Mouse (Mus musculus) adrenal gland, postnatal 10 days (tissue): ENCODE measurements around the gene Ssbp3. TPM values are rescaled to one million over a fixed set of nuclear protein-coding genes. Genes with fewer than 3 reads are reported as not detected.

Experiments
- DNase-seq: peaks from one replicate; pipeline ENCODE4 v3.0.0; 2021; ENCODE audit warnings: mixed read lengths
- long read RNA-seq, 2 experiments: library from polyadenylated mRNA; stranded (forward); transcript quantifications; one replicate each; pipeline ENCODE4 v2.0.0; 2021
- total RNA-seq, 2 experiments: library from RNA; stranded (reverse); gene quantifications; 2 replicates each; pipeline ENCODE4 v1.2.3; 2021

Gene Ssbp3
- 10 to 100 TPM; 50.8 to 69.0 TPM for total RNA-seq
- long read RNA-seq, experiment 1, transcript Ssbp3-202 (17 exons, 1,924 nt) = major isoform, 40 of 65 reads
- long read RNA-seq, experiment 1, partial matches to known transcripts = 14 of 65 reads
- long read RNA-seq, experiment 1, other reads (novel, unspliced or antisense) = 9 of 65 reads
- long read RNA-seq, experiment 2, transcript Ssbp3-202 (17 exons, 1,924 nt) = major isoform, 18 of 32 reads
- long read RNA-seq, experiment 2, partial matches to known transcripts = 2 of 32 reads
- long read RNA-seq, experiment 2, other reads (novel, unspliced or antisense) = 11 of 32 reads

DNA sequence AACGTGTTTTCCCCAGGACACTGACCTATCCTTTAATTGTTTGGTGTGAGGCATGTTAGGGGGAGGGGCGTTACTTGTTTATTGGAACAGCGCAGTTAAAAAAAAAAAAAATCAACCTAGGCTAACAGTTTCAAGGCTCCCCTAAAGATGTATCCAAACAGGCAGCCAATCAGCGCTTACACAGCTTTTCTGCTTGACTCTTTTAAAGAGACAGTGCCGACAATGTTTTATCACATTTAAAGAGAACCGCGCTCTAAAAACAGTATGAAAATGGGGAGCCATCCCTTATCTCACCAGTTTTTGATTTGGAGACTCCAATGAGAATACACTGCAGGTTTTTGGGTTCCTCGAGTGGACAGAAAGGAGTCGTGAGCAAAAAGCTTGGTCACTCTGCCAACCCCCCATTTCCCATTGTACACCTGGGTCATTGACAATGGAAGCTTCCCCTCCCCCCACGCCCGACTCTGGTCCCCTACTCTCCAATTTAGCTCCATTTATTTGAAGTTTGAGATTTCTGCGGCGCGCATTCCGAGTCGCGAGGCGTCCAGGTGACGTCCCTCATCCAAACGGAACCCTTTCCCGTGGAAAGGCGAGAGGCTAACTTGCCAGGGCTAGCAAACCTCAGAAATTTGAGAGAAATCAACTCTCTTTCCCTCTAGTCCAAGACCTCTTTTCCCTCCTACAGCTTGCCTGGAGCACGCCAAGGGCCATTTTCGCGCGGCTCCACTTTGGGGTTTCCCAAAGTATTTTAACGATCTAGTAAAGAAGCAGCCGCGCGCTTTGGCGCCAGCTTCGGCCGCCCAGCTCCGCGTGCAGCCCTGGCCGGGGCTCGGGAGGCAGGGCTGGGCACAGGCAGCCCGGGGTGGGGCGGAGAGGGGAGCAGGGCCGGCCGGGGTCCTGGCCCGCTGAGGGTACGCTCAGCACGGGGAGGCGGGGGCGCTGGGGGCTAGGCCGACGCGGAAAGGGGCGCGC lies at the start of gene Ssbp3:
Gene Ssbp3 (plus strand): TSS at position 501 of the 972 bp plus-strand sequence.
- peak; percentile 80 for DNase-seq

DNA sequence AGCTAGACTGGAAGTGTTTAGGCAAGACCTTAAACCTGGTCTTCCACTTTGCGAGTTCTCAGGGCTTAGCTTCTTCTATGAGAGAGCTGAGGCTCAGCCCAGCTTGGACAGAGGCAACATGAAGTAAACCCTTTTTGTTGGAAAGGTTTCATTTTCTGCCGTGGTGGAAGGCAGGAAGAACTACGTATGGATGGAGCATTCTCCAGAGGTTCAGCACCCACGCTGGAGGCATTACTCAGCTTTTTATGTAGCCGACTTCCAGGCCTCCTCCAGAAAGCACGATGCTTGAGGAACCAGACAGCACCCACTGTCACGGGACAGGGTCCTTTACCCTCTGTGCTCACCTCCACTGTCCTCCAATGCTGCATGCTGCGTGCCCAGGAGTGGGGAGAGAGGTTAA lies 48.6 kb upstream of the Ssbp3 start:
- no peak for DNase-seq

DNA sequence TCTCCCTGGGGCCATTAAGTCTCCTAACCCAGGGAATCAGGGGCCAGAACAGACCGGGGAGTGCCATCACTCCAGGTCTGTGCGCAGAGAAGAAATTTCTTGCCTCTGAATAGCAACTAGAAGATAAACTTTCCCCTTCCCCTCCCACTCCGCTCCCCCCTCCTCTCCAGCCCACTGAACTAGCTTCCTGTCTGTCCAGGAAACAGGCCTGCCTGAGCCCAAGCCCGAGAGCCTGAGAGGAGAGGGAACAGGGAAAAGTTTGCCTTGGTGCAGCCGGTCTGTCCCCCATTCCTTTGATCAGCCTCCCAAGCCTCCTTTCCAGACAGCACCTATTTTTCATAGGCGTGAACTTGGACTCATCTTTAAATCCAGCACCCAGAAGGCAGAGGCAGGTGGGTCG lies 48.2 kb upstream of the Ssbp3 start:
- DNase-seq = no peak

DNA sequence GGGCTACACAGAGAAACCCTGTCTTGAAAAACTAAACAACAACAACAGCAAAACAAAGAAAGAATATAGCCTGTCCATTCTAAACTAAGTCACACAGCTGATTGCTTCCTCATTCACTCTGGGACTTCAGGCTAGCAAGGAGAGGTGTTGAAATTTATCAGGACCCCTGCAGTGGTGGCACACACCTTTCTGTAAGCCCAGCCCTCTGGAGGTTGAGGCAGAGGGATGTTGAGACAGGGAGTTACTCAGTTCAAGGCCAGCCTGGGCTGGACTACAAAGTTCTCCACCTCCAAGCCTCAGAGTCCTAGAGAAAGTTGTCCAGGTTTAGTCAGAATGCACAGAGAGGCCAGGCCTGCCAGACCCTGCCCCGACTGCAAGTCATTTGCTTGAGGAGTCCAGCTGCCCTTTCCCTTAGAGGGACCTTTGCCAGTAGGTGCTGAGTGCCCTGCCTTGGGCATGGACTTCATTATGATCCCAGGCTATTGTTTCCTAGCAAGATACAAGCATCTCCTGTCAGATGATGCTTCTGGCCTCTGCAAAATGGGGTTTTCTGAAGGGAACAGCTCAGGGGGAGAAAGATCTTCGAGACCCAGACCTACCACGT lies 47.6 kb upstream of the Ssbp3 start:
- no peak for DNase-seq

DNA sequence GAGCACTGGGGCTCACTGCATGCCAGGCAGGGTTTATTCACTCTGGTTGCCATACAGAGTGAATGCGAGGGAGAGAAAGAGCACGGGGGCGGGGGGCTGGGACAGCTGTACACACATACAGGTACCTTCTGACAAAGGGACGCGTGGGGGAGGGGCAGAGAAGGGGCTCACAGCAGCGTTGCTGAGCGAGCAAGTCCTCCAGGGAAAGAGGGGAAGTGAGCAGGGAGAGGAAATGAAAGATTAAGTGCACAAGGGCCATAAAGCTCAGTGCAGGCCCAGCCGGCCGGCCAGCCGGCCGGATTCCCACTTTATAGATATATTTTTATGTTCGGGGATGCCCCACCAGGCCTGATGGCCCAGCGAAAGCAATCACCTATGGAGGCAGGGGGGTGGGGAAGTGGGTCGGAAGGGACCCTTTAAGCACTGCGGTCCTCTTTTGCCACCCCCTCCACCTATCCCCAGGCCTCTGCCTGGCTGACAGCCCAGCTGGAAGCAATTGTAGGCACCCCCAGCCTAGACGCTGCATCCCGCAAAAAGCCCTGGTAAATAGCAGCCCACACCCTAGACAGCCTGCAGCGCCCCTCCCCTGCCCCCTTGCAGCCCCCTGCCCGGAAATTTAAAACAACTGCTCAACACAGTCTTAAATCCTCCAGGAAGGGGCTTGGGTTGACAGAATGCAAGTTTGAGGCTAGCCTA lies 44.9 kb upstream of the Ssbp3 start:
- DNase-seq = no peak

DNA sequence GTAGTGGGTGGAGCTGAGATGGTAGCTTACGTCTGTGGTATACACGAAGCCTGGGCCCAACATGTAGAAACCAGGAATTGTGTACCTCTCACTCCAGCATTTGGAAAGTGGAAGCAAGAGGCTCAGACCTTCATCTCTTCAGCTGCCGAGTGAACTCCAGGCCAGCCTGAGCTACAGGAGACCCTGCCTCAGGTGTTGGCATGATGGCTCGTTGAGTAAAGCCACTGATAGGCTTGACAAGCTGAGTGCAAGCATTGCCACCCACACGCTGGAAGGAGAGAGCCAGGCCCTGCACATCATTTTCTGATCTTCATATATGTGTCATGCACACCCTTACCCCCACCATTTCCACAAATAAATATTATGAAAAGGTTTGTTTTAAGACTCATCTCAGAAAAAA lies 44.1 kb upstream of the Ssbp3 start:
- DNase-seq = no peak

DNA sequence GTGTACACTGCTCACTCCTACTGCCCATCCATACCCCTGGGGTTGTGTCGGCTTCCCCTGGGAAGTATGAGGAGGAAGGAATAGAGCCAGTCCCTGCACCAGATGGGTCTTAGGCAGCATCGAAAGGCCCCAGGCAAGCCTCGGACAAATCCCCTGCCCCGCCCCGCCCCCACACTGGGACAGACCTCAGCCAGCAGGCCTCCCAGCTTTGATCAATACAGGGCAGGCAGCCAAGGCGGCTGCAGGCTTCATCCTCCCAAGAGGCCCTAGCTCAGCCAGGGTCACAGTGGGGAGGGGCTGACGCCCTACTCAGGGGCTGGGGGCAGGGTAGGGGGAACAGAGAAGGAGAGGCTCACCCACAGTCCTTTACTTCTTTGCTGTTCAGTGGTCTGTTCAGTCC lies 43.7 kb upstream of the Ssbp3 start:
- peak; percentile 80 for DNase-seq

DNA sequence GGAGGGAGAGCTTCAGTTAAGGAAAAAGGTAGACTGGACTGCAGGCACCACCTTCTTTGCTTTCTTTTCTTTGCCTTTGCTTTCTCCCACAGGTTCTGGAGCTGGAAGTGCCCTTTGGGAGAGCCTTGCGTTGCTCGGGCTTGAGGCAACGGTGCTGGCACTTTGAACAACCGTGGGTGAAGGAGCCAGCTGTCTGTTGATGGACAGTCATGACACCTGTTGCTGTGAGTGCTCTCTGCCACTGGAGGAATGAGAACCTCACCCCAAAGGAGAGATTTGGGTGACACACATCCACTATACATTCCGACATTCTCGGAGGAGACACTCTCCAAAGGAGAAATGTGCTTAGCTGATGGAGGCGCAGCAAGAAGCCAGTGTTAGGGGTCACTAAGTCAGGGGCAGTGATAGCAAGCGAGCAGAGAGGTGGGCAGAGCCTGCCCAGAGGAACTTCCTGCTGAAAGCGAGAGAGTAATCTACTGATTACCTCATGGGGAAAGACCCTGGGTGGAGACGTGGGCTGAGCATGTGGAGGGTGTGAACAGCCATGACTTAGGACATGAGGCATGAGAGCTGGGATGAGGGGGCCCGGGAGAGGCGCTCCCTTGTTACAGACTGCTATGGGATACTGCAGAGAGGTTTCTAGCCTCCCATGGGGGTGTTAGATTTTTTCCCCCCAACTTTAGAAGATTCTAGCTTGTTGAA lies 41.6 kb upstream of the Ssbp3 start:
- DNase-seq = no peak

DNA sequence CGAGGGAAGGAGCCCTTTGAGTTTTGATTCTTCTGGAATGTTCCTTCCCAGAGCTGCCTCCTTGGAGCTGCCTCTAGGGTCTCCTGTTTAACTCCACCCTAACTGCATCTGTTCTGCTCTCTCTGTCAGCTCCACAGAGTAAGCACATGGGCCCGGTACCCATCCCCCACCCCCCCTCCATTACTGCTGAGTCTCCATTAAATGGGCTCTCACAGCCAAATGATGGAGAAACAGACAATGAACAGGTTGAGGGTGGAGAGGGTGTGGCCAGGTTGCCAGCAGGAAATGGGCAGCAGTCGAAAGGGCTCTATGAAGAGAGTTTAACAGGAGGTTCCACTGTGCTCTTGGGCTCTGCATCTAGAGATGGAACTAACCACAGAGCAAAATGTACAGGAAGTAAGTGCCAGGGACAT lies 41.0 kb upstream of the Ssbp3 start:
- DNase-seq = no peak

DNA sequence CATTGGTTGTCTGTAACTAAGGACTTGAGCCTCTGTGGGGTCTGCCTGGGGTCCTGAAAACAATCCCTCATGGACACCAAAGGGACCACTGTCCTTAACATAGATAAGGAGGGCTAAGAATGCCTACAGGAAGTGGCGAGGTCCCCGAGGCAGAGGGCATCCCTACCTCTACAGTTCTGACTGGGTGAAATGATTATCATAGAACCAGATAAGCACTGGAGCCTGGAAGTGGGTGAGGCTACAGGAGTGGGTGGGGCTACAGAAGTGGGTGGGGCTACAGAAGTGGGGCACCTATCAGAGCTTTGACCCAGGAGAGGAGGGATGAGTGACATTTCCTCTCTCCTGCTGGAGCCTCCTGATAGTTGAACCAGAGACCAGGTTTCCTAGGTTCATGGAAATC lies 39.9 kb upstream of the Ssbp3 start:
- no peak for DNase-seq

DNA sequence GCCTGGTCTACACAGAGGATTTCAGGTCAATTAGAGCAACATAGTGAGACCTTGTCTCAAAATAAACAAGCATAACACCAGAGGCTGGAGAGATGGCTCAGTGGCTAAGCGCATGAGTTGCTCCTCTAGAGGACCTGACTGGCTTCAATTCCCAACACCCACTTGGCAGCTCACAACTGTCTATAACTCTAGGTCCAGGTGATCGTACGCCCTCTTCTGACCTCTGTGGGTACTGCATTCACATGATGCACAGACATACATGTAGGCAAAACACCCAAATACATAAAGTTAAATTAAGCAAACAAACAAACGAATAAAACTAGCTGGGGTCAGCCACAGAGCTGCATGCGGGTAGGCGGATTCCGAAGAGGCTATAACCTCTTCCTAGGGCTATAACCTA lies 36.0 kb upstream of the Ssbp3 start:
- no peak for DNase-seq

DNA sequence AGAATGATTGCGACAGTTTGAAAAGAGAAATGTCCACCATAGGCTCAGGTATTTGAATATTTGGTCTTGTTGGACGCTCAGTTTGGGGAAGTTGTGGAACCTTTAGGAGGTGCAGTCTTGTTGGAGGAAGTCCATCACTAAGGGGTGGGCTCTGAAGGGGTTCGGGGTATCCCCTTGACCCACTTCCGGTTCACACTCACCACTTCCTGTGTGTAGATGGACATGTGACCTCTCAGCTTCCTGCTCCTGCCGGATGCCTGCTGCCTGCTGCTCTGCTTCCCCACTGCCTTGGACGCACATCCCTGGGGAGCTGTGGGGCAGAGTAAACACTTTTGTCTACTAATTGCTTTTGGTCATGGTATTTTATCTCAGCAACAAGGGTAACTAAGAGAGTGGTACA lies 29.4 kb upstream of the Ssbp3 start:
- DNase-seq = no peak

DNA sequence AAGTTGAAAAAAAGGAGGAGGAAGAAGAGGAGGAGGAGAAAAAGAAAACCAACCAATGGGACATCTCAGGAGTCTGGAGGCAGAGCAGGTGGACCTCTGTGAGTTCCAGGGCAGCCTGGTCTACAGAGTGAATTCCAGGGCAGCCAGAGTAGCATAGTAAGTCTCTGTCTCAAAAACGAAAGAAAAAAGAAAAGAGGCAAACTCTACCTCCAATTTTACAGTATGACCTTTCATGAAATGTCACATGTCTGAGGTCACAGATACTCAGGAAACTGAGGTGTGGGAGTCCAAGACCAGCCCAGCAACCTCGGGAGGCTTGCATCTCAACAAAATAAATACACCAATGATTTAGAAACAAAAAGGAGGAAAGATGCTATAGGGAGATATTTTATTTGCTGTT lies 27.4 kb upstream of the Ssbp3 start:
- DNase-seq = no peak

DNA sequence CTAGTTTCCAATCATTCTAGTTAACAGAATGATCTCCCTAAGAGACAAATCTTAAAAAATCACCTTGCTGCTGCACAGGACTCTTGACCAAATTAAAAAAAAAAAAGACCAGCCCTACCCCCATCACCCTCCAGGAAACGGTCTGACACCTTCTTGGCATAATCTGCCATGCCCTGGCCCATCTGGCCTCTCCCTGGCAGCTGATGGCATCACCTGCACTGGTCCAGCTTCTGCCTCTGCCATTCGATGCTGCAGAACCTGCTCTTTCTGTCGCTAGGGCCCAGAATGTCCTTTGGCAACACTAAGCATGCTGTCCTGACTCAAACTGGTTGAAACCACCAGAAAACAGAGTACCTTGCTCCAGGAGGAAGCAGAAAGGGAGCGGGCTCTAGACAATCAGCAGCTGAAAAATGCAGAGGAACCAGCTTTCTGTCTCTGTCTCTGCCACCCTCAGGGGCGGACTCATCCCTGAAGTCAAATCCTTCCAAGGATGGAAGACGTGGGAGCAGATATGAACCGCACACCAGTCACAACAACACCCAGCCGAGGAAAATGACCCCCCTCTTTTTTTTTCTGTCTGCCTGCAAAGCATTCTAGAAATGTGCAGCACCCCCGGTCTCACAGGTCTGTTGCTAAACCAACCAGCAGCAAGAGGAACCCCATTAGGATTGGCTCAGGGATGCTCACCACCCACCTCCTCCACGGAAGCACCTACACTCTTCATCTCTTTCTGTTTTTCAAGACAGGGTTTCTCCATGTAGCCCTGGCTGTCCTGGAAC lies 24.0 kb upstream of the Ssbp3 start:
- no peak for DNase-seq

DNA sequence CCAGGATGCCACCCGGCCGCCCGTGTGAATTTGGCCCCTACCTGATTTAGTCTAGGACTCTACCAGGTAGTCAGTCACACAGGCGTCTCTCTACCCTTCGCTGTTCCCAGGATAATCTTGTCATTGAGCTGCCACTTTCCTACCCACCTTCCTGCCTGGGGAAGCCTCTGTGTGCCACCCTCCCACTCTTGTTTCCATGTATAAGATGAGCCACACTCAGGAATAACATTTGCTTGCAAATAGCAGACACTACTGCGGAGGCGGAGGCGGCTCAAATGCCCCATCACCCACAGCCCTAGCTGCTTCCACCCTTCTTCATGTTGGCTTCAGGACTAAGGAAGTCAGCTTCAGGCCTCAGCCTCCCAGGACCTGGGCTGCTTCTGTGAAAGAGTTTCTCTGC lies 14.4 kb upstream of the Ssbp3 start:
- DNase-seq = no peak

DNA sequence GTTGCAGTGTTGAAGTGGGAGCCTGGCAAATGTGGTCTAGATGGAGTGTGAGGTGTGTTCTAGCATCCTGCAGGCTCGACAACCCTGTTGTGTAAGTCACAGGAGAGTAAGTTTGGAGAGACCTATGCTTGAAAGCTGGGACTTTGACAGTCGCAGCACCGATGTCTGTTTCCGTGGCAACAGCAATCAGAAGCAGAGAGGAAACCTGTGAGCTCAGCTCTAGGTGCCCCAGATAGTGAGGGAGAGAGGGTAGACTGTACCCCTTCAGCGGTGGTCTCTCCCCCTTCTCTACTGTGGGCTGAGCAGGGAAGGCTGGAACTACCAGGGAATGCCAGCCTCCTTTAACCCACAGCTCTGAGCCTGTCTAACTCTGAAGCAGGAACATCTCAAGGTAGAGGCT lies 11.6 kb upstream of the Ssbp3 start:
- no peak for DNase-seq

DNA sequence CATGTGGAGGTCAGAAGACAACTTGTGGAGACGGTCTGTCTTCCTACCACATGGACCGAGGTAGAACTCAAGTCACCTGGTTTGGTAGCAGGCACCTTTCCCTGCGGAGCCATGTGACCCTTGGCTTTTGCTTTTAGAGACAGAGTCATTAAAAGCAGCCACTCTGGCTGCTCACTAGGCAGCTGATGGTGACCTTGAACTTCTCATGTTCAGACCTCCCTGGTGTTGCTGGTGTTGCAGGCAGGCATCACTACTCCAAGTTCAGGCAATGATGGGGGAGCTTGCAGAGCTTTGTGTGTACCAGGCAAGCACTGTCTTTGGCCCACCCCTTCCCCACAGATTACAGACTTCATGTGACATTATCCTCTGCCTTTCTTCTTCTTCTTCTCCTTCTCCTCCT lies 11.0 kb upstream of the Ssbp3 start:
- DNase-seq = no peak

DNA sequence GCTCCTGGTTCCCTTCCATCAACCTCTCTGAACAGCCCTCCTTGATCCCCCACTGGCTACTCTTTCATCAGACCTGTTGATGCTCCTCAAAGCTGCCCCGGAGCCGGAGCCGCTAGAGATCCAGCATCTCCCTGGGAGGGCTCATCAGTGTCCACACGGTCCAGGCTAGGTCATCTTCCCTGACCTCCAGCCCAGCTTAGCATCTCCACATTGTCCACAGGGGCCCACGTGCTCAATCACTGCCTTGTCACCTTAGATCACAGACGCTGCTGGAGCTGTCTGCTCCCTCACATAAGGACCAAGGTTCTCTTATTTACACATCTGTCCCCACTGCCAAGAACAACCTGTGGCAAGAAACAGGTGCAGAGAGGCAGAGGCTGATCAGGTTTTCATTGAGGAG lies 9.8 kb upstream of the Ssbp3 start:
- DNase-seq = no peak

DNA sequence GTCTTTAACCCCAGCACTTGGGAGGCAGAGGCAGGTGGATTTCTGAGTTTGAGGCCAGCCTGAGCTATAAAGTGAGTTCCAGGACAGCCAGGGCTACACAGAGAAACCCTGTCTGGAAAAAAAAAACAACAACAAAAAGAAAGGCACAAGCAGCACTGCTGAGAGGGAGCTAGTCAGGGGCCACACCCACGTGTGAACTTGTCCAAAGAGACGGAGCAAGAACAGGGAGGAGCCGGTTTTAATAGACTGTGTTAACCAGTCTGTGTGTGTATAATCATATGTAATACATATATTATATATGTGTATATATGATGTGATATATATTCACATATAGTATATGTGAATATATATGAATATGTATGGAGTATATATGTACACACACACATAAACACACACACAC lies 8.9 kb upstream of the Ssbp3 start:
- no peak for DNase-seq

DNA sequence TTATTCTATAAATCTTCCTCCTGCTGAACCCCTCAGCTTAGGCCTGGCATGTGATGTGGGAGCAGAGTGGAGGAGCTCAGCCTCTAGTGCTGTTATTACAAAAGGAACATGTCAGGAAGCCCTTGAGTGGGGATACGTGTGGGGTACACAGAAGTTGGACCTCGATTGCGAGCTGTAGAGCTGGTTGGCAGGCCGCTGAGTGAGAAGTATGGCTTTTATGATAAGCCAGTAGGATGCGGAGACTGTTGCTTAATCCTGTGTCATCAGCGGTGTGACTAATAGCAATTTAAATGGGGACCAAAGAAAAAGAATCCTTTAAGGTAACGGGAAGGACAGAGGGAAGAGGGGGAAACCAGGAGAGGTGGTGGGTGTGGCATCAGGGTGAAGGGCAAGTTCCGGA lies 8.3 kb upstream of the Ssbp3 start:
- DNase-seq = no peak

DNA sequence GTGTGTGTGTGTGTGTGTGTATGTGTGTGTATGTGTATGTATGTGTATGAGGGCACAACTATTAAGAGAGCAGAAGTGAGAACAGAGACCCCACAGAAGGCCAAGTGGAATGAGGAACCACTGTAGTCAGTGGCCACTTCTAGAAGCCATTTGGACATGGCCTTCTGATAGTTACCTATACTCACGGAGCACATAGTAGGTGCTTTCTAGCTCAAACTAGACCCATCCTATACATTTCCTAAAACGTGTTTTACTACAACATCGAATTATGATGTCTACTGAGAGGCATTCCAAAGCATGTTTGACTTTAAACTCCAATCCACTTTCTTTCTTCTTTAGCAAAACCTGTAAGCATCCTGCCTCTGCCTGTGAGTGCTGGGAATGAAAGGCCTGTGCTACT lies 4.6 kb upstream of the Ssbp3 start:
- no peak for DNase-seq
